In genomic region chr1:34220094-34220601, GRCm38 (mm10) we compare ENCODE assay signal across 22 mouse cellular contexts.
DNase-seq lines count a peak whose midpoint lies in the region; ATAC-seq and TF ChIP-seq lines count a peak whose summit lies in the region.
"Had no signal": no experiment of that assay in that cellular context is flagged by ENCODE, and none has a peak within 500 bp of the region (broad histone marks: within the 10 kb centered on the region; RNA-seq: fewer than 3 reads in every experiment).

No protein-coding gene starts in this region.

- no peak for ATAC-seq in limb, embryonic 13.5 days (ENCODE audit: low FRiP score, low read depth)
- ATAC-seq: activated CD4-positive, CD25-positive, alpha-beta regulatory T cell, adult 4 months; CD4-positive, CD25-positive, alpha-beta regulatory T cell, adult 4 months; Patski had no signal

- H3K27ac ChIP-seq in limb, embryonic 13.5 days: 0 out of 2 replicates have a peak overlapping the region, but pooled peaks have one; percentile 10
- H3K27ac ChIP-seq in limb, embryonic 10.5 days: no peak overlapping the region
- H3K27ac ChIP-seq in CH12.LX (ENCODE audit: insufficient read depth, low read depth): peak overlapping the region; percentile 78
- H3K27ac ChIP-seq in thymus, adult 2 months (ENCODE audit: control insufficient read depth, insufficient read depth, low read length): no peak overlapping the region

- in situ Hi-C loops in CH12.LX (cut with MboI; ENCODE audit: low pct_ligation_motif_present, low pct_unique_long_range_greater_than_20kb, low sequenced_read_pairs): loop anchor here (5.0 kb wide), 1 partner anchor 187 kb away; no protein-coding TSS in a partner anchor

- peak; percentile 35 for TF ChIP-seq POLR2A in CH12.LX (IDR thresholded peaks at IDR 0.05; ENCODE audit: low read depth, low read length)
- TF ChIP-seq POLR2A in thymus, adult 2 months (IDR thresholded peaks at IDR 0.05; ENCODE audit: control insufficient read depth, extremely low read depth, insufficient read depth, low read length, poor library complexity): no peak

- WGBS in limb, embryonic 13.5 days: 81% methylated on average over 11 of the region's 11 CpGs
- 91% methylated on average over 11 of the region's 11 CpGs for WGBS in limb, embryonic 10.5 days
- 93% methylated on average over 11 of the region's 11 CpGs for WGBS in thymus, adult 2 months

- H3K4me1 ChIP-seq in limb, embryonic 13.5 days: no peaks in the 10 kb centered on the region
- no peaks in the 10 kb centered on the region for H3K4me1 ChIP-seq in limb, embryonic 10.5 days
- H3K4me1 ChIP-seq in CH12.LX (ENCODE audit: control insufficient read depth in 1 of 2, insufficient read depth in 2 of 2): peaks cover 12 to 61% of the 10 kb centered on the region in 2 experiments
- H3K4me1 ChIP-seq in thymus, adult 2 months (replicated peaks; ENCODE audit: control insufficient read depth, insufficient read depth, low read length): no peaks in the 10 kb centered on the region

- TF ChIP-seq EP300 in CH12.LX (IDR thresholded peaks at IDR 0.05; ENCODE audit: low read length): peak; percentile 50; the same call in 1 of the 2 replicates

- no peak overlapping the region for H3K4me2 ChIP-seq in limb, embryonic 13.5 days (replicated peaks)
- peak overlapping the region; percentile 77 for H3K4me2 ChIP-seq in CH12.LX (ENCODE audit: insufficient read depth, low read depth, poor library complexity, severe bottlenecking)

- no peak for TF ChIP-seq CTCF in CH12.LX (conservative IDR thresholded peaks at IDR 0.05 in 1 of 2, IDR thresholded peaks at IDR 0.05 in 1 of 2; ENCODE audit: low read depth in 2 of 2, low read length in 2 of 2)
- TF ChIP-seq CTCF in thymus, adult 2 months (IDR thresholded peaks at IDR 0.05; ENCODE audit: borderline replicate concordance, control insufficient read depth, extremely low read depth, insufficient read depth, low read length, poor library complexity): no peak

- H3K9ac ChIP-seq in limb, embryonic 13.5 days: no peak overlapping the region
- peak overlapping the region; percentile 41 for H3K9ac ChIP-seq in CH12.LX (ENCODE audit: insufficient read depth, low read depth)

- H3K4me3 ChIP-seq in limb, embryonic 13.5 days: no peak overlapping the region
- no peak overlapping the region for H3K4me3 ChIP-seq in limb, embryonic 10.5 days
- H3K4me3 ChIP-seq in CH12.LX (replicated peaks in 1 of 3; ENCODE audit: low read depth in 2 of 3, low read length in 2 of 3, poor library complexity in 1 of 3): peak overlapping the region; percentile 17 to 27 (median 23)
- H3K4me3 ChIP-seq in thymus, adult 2 months (ENCODE audit: control insufficient read depth, insufficient read depth, low read length): no peak overlapping the region

- H3K9me3 ChIP-seq in limb, embryonic 13.5 days: no peaks in the 10 kb centered on the region
- H3K9me3 ChIP-seq in limb, embryonic 10.5 days (replicated peaks): no peaks in the 10 kb centered on the region
- no peaks in the 10 kb centered on the region for H3K9me3 ChIP-seq in CH12.LX (replicated peaks; ENCODE audit: low read length)
- H3K9me3 ChIP-seq: G1E had no signal

- TF ChIP-seq RAD21 in CH12.LX (IDR thresholded peaks at IDR 0.05; ENCODE audit: low read depth, low read length): no peak

- H3K27me3 ChIP-seq in limb, embryonic 13.5 days: no peaks in the 10 kb centered on the region
- H3K27me3 ChIP-seq in limb, embryonic 10.5 days (ENCODE audit: low read depth, poor library complexity, severe bottlenecking): no peaks in the 10 kb centered on the region
- H3K27me3 ChIP-seq in CH12.LX (replicated peaks): no peaks in the 10 kb centered on the region
- no peaks in the 10 kb centered on the region for H3K27me3 ChIP-seq in thymus, adult 2 months (ENCODE audit: control insufficient read depth, insufficient read depth, low read length)
- H3K27me3 ChIP-seq: Patski had no signal

- H3K79me2 ChIP-seq in CH12.LX (replicated peaks; ENCODE audit: control insufficient read depth, extremely low read depth, insufficient read depth, poor library complexity, severe bottlenecking): no peaks in the 10 kb centered on the region

- DNase-seq in limb, embryonic 10.5 days (ENCODE audit: low spot score): no peak
- DNase-seq in A20 (ENCODE audit: low read depth, low spot score) (peak; percentile 30), CH12.LX (ENCODE audit: extremely low read depth) (peak; percentile 85)
- no peak for DNase-seq in gastrocnemius, postnatal 10 days
- DNase-seq in thymus, adult 2 months: no peak
- DNase-seq: adrenal gland, adult 2 months; adrenal gland, adult 8-10 months; adrenal gland, postnatal 10 days; adrenal gland, postnatal 14 days; adrenal gland, postnatal 25 days; adrenal gland, postnatal 36 days; B cell, adult 2 months; cerebellum, adult 11 months; cerebellum, adult 11-12 months; cerebellum, adult 18-20 months; cerebellum, adult 2 months; cerebellum, adult 8-10 months had no signal

- dilution Hi-C loops in CH12.LX (cut with MboI; ENCODE audit: extremely low pct_ligation_motif_present, extremely low pct_unique_long_range_greater_than_20kb, low sequenced_read_pairs): no loop called here

- peaks cover 33% of the 10 kb centered on the region for H3K36me3 ChIP-seq in limb, embryonic 13.5 days
- peaks cover 8% of the 10 kb centered on the region; the same call in 1 of the 2 replicates for H3K36me3 ChIP-seq in limb, embryonic 10.5 days
- H3K36me3 ChIP-seq in CH12.LX (replicated peaks in 1 of 2; ENCODE audit: control insufficient read depth in 1 of 2, insufficient read depth in 1 of 2, low read length in 1 of 2): peaks cover 6 to 53% of the 10 kb centered on the region in 2 experiments
- H3K36me3 ChIP-seq in thymus, adult 2 months (ENCODE audit: control insufficient read depth, insufficient read depth, low read length): no peaks in the 10 kb centered on the region
- H3K36me3 ChIP-seq: G1E had no signal

TF ChIP-seq in CH12.LX, 34 proteins besides CTCF, POLR2A, EP300 and RAD21:
- peak; percentile 30; the same call in 1 of the 2 replicates for TF ChIP-seq ELF1 (IDR thresholded peaks at IDR 0.05; ENCODE audit: low read depth, low read length)
- no peak for TF ChIP-seq USF2 (conservative IDR thresholded peaks at IDR 0.05; ENCODE audit: low read depth, low read length)
- TF ChIP-seq NRF1 (IDR thresholded peaks at IDR 0.05; ENCODE audit: low read depth, low read length): 0 out of 2 replicates have a peak, but pooled peaks have one; percentile 2
- TF ChIP-seq MXI1 (IDR thresholded peaks at IDR 0.05; ENCODE audit: low read depth, low read length): peak; percentile 34; the same call in 1 of the 2 replicates
- peak; percentile 62 for TF ChIP-seq ETS1 (conservative IDR thresholded peaks at IDR 0.05; ENCODE audit: low read depth, low read length)
- no peak for TF ChIP-seq E2F4 (IDR thresholded peaks at IDR 0.05; ENCODE audit: insufficient replicate concordance, low read depth, low read length)
- TF ChIP-seq TBP (conservative IDR thresholded peaks at IDR 0.05; ENCODE audit: low read depth, low read length): no peak
- TF ChIP-seq BHLHE40 (IDR thresholded peaks at IDR 0.05; ENCODE audit: low read depth, low read length): peak; percentile 32
- peak; percentile 56; the same call in 1 of the 2 replicates for TF ChIP-seq TCF12 (IDR thresholded peaks at IDR 0.05; ENCODE audit: low read depth, low read length)
- TF ChIP-seq SIN3A (IDR thresholded peaks at IDR 0.05; ENCODE audit: low read length): peak; percentile 66
- no peak for TF ChIP-seq JUN (IDR thresholded peaks at IDR 0.05; ENCODE audit: insufficient read depth, low read depth, low read length)
- TF ChIP-seq MAX (IDR thresholded peaks at IDR 0.05; ENCODE audit: low read length): peak; percentile 44; the same call in 1 of the 2 replicates
- TF ChIP-seq NELFE (IDR thresholded peaks at IDR 0.05; ENCODE audit: low read depth, low read length): no peak
- TF ChIP-seq IRF4 (IDR thresholded peaks at IDR 0.05; ENCODE audit: low read depth, low read length): peak; percentile 65
- no peak for TF ChIP-seq GABPA (IDR thresholded peaks at IDR 0.05; ENCODE audit: insufficient replicate concordance, low read depth, low read length)
- 0 out of 2 replicates have a peak, but pooled peaks have one; percentile 51 for TF ChIP-seq MYC (IDR thresholded peaks at IDR 0.05; ENCODE audit: low read depth, low read length)

Comparison
In these comparisons a context has a peak if more than half of its experiments do, and no peak if none do; other contexts are left out.
1. H3K27ac ChIP-seq: peak in limb, embryonic 13.5 days (single experiment) and CH12.LX (single experiment); none in limb, embryonic 10.5 days (single experiment) and thymus, adult 2 months (single experiment).
2. H3K4me3 ChIP-seq: peak in CH12.LX (3 of 3); none in limb, embryonic 13.5 days (single experiment), limb, embryonic 10.5 days (single experiment) and thymus, adult 2 months (single experiment).
3. DNase-seq: peak in A20 (single experiment) and CH12.LX (single experiment); none in limb, embryonic 10.5 days (single experiment), gastrocnemius, postnatal 10 days (single experiment) and thymus, adult 2 months (single experiment).